Mouse (Mus musculus): ENCODE results near the gene Itpripl2. TPM values are rescaled to one million over a fixed set of nuclear protein-coding genes. Genes with fewer than 3 reads are reported as not detected.

The Itpripl2 gene
- polyA plus RNA-seq, 1 experiment from 2014 or later, result 2.5 TPM

DNA sequence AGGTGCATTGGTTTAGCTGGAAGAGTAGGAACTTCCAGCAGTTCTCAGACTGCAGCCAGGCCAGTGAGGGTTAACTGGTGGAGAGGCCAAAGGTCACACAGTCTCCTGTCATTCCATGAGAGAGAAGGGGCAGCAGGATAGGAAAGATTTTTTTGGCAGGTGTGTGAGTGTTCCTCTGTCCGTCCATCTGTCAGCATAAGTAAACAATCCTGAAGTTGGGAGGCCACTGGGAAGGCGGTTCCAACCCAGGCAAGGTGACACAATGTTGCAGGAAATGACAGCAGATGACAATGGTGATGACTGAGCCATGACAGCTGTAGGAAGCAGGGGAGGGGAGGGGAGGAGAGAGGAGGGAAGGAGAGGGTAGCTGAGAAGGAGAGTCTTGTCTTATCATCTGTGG lies 38.8 kb downstream of the Itpripl2 start:
- Histone ChIP-seq H3K27ac (replicated peaks in 1 of 2; ENCODE audit: control insufficient read depth in 1 of 2, insufficient read depth in 1 of 2, low read depth in 2 of 2, low read length in 2 of 2) (no peak overlapping the region), H3K4me3 (ENCODE audit: control insufficient read depth in 1 of 2, insufficient read depth in 1 of 2, low read depth in 1 of 2, low read length in 2 of 2) (no peak overlapping the region), H3K9me3 (ENCODE audit: control insufficient read depth, low read length) (no peaks in the 10 kb centered on the region), H3K4me2 (ENCODE audit: low read length) (no peak overlapping the region), H3K4me1 (ENCODE audit: control insufficient read depth in 2 of 2, insufficient read depth in 2 of 2, low read length in 2 of 2) (peaks cover 5 to 6% of the 10 kb centered on the region in 2 experiments; a peak in 2 of 4 replicates), H3K27me3 (ENCODE audit: control insufficient read depth, insufficient read depth, low read length) (peaks cover 9% of the 10 kb centered on the region), H3K9ac (ENCODE audit: low read length) (no peak overlapping the region), H3K36me3 (ENCODE audit: control insufficient read depth, insufficient read depth, low read length) (no peaks in the 10 kb centered on the region)
- 20% methylated on average over 2 of the region's 2 CpGs for WGBS
- ATAC-seq (ENCODE audit: insufficient number of reproducible peaks, insufficient read depth, low FRiP score, low read depth), result no peak

DNA sequence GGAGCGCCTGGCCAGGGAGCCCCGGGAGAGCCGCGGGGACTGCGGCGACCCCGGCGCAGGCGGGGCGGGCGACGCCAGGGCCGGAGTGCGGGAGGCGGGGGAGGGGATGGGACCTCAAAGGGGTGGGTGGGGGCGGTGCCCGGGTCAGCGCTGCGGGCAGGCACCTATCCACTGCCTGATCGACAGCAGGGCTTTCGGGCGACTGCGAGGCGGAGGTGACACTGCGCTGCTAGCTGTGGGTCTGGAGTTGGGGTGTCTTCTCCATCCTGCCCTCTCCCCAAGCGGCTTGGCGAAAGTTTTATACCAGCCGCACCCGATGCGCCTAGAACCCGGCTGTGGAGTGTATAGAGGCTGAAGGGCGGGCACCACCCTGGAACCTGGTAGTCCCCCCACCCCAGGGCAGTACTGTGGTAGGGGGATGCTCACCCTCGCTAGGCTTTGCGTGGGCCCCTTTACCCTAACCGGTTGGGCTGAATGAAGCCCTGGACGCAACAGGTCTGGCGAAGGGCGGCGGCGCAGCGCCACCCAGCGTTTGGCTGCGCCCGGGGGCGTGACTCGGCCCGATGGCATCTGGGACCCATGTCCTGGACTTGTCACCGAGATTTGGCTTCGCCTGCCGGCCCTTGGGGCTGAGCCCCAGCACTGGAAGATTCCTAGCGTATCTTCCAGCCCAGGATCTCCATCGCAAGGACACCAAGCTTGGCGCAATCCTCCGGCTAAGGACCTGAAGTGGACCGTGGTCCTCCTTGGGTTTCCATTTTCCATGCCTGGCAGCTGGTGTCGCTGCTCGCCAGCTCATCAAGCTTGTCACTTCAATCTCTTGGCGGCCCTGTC lies 43.4 kb downstream of the Itpripl2 start, which contains the start of gene Syt17:
Syt17 (minus strand) TSS at position 89 of the 834 bp plus-strand sequence.
- peak within 1 kb of the TSS; percentile 51 to 62 for H3K4me3 ChIP-seq (ENCODE audit: control insufficient read depth in 1 of 2, insufficient read depth in 1 of 2, low read depth in 1 of 2, low read length in 2 of 2)
- peaks cover 11 to 17% of the 10 kb centered on the region in 2 experiments for H3K4me1 ChIP-seq (ENCODE audit: control insufficient read depth in 2 of 2, insufficient read depth in 2 of 2, low read length in 2 of 2)
- no peaks in the 10 kb centered on the region for H3K9me3 ChIP-seq (ENCODE audit: control insufficient read depth, low read length)
- no peak within 1 kb of the TSS for H3K27ac ChIP-seq (replicated peaks in 1 of 2; ENCODE audit: control insufficient read depth in 1 of 2, insufficient read depth in 1 of 2, low read depth in 2 of 2, low read length in 2 of 2)
- WGBS, result under 1% methylated on average over 55 of the region's 58 CpGs
- peak; percentile 28; the same call in 1 of the 2 replicates for ATAC-seq (ENCODE audit: insufficient number of reproducible peaks, insufficient read depth, low FRiP score, low read depth)
- H3K36me3 ChIP-seq (ENCODE audit: control insufficient read depth, insufficient read depth, low read length), result no peaks in the 10 kb centered on the region
- peaks cover 46% of the 10 kb centered on the region for H3K27me3 ChIP-seq (ENCODE audit: control insufficient read depth, insufficient read depth, low read length)
- H3K4me2 ChIP-seq (ENCODE audit: low read length), result peak within 1 kb of the TSS; percentile 98
- peak within 1 kb of the TSS; percentile 63 for H3K9ac ChIP-seq (ENCODE audit: low read length)

DNA sequence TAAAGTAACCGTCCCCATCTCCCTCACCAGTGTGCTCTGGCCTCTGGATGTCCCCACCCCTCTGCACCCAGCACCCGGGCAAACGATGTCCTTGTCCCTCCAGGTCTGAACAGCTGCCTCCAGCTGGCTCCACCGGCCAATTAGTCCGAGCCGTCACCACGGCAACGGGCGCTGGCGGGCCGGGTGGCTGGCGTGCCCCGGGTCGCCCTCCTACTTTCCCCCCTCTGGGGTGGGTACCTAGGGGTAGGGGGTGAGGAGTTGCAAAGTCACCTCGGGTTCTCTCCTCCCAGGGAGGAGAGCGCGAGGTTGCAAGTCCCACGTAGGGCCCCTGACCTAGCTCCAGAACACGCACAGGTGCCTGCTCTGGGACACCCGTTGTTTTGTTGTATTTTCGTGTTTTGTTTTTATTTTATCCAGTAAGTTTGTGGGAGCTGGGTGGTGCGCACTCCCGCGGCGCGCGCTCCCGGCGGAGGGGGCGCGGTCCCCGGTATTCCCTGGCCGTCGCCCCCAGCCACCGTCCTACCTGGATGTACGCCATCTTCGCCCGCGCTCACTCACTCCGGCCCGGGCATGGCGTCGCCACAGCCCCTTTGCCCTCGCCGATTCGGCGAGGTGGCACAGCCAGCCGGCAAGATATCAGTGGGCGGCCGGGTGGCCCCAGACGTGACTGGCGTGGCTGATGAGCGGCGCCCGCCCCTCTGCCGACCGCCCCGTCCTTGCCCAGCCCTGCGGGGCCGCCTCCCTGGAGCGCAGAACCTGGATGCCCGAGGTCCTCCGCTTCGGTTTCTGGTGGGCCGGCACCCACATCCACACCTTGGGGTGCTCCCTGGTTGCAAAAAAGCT lies 44.3 kb downstream of the Itpripl2 start:
- peak overlapping the region; percentile 51 to 62 for H3K4me3 ChIP-seq (ENCODE audit: control insufficient read depth in 1 of 2, insufficient read depth in 1 of 2, low read depth in 1 of 2, low read length in 2 of 2)
- H3K27ac ChIP-seq (replicated peaks in 1 of 2; ENCODE audit: control insufficient read depth in 1 of 2, insufficient read depth in 1 of 2, low read depth in 2 of 2, low read length in 2 of 2), result no peak overlapping the region

DNA sequence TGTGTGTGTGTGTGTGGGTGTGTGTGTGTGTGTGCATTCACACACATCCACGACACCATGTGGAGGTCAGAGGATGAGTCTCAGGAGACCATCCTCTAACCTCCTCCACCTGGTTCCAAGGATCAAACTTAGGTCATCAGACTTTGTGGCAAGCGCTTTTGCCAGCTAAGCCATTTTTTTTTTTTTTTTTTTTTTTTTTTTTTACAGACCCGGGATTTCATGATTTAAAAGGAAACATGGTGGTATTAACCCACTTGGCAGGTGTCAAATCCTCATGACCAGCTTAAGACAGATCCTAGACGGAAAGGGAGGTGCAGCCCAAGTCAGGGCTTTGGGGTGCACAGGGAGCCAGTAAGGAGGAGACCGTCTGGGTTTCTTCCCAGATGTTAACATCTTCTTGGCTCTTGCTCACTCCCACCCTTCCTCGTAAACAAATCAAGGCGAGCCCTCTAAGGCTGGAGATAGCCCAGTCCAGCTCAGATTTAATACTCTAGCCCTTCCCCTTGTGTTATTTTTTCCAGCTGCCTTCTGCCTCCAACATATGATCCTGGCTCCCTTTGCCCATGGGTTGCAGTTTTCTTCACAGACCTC lies 47.8 kb downstream of the Itpripl2 start:
- Histone ChIP-seq H3K36me3 (ENCODE audit: control insufficient read depth, insufficient read depth, low read length) (no peaks in the 10 kb centered on the region), H3K9ac (ENCODE audit: low read length) (no peak overlapping the region), H3K9me3 (ENCODE audit: control insufficient read depth, low read length) (no peaks in the 10 kb centered on the region), H3K4me1 (ENCODE audit: control insufficient read depth in 2 of 2, insufficient read depth in 2 of 2, low read length in 2 of 2) (peaks cover 10 to 17% of the 10 kb centered on the region in 2 experiments), H3K4me2 (ENCODE audit: low read length) (no peak overlapping the region), H3K27ac (replicated peaks in 1 of 2; ENCODE audit: control insufficient read depth in 1 of 2, insufficient read depth in 1 of 2, low read depth in 2 of 2, low read length in 2 of 2) (no peak overlapping the region), H3K27me3 (ENCODE audit: control insufficient read depth, insufficient read depth, low read length) (peaks cover 44% of the 10 kb centered on the region), H3K4me3 (ENCODE audit: control insufficient read depth in 1 of 2, insufficient read depth in 1 of 2, low read depth in 1 of 2, low read length in 2 of 2) (no peak overlapping the region)
- ATAC-seq (ENCODE audit: insufficient number of reproducible peaks, insufficient read depth, low FRiP score, low read depth), result no peak
- 50% methylated on average over 7 of the region's 7 CpGs for WGBS

More for the DNA sequence above, 44.3 kb downstream of the Itpripl2 start:
- Histone ChIP-seq H3K9ac (ENCODE audit: low read length) (peak overlapping the region; percentile 63), H3K9me3 (ENCODE audit: control insufficient read depth, low read length) (no peaks in the 10 kb centered on the region), H3K36me3 (ENCODE audit: control insufficient read depth, insufficient read depth, low read length) (no peaks in the 10 kb centered on the region), H3K27me3 (ENCODE audit: control insufficient read depth, insufficient read depth, low read length) (peaks cover 48% of the 10 kb centered on the region), H3K4me2 (ENCODE audit: low read length) (peak overlapping the region; percentile 98), H3K4me1 (ENCODE audit: control insufficient read depth in 2 of 2, insufficient read depth in 2 of 2, low read length in 2 of 2) (peaks cover 10 to 17% of the 10 kb centered on the region in 2 experiments)
- 0 out of 2 replicates have a peak, but pooled peaks have one; percentile 26 for ATAC-seq (ENCODE audit: insufficient number of reproducible peaks, insufficient read depth, low FRiP score, low read depth)
- under 1% methylated on average over 64 of the region's 65 CpGs for WGBS

DNA sequence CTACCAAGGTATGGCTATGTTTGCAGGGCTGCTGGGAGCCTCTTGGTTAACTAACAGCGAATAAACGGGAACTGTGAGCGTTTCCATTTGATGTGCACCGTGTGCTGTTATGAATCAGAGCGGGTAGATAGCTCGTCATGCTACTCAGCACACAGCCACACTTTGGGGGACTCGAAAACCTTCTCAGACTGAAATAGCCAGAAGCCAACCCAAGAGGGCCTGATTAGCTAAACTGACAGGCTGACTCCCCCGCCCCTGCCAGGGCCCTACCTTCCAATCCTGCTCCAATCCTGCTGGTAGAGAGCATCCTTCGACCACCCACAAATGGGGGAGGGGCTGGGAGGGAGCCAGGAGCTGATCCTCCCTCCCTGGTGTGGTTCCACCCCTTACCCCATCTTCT lies 48.4 kb downstream of the Itpripl2 start:
- no peak for ATAC-seq (ENCODE audit: insufficient number of reproducible peaks, insufficient read depth, low FRiP score, low read depth)
- no peaks in the 10 kb centered on the region for H3K36me3 ChIP-seq (ENCODE audit: control insufficient read depth, insufficient read depth, low read length)
- H3K27ac ChIP-seq (replicated peaks in 1 of 2; ENCODE audit: control insufficient read depth in 1 of 2, insufficient read depth in 1 of 2, low read depth in 2 of 2, low read length in 2 of 2), result no peak overlapping the region
- no peak overlapping the region for H3K9ac ChIP-seq (ENCODE audit: low read length)
- H3K9me3 ChIP-seq (ENCODE audit: control insufficient read depth, low read length), result no peaks in the 10 kb centered on the region
- H3K27me3 ChIP-seq (ENCODE audit: control insufficient read depth, insufficient read depth, low read length), result peaks cover 43% of the 10 kb centered on the region
- H3K4me2 ChIP-seq (ENCODE audit: low read length), result peak overlapping the region; percentile 35; the same call in 1 of the 2 replicates
- H3K4me1 ChIP-seq (ENCODE audit: control insufficient read depth in 2 of 2, insufficient read depth in 2 of 2, low read length in 2 of 2), result peaks cover 10 to 17% of the 10 kb centered on the region in 2 experiments
- WGBS, result 5% methylated on average over 9 of the region's 9 CpGs
- no peak overlapping the region for H3K4me3 ChIP-seq (ENCODE audit: control insufficient read depth in 1 of 2, insufficient read depth in 1 of 2, low read depth in 1 of 2, low read length in 2 of 2)

DNA sequence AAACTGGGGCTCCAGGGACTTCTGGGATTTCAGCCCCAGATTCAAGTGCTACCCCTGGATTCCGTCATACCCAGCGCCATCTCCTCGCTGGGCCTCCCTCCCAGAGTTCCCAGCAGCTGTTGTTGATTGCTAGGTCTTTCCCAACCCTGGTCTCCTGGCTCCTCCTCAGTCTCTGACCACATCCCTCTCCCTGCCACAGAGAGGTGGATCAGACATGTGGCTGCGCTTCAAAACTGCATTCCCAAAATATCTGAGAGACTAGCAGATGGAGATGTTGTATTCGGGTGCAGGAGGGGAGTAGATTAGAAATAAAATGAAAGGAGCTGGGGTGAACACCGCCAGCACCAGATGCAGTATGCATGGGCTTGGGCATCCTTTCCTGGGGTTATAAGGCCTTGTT lies 50.2 kb downstream of the Itpripl2 start:
- Histone ChIP-seq H3K9ac (ENCODE audit: low read length) (no peak overlapping the region), H3K36me3 (ENCODE audit: control insufficient read depth, insufficient read depth, low read length) (no peaks in the 10 kb centered on the region), H3K4me2 (ENCODE audit: low read length) (no peak overlapping the region), H3K9me3 (ENCODE audit: control insufficient read depth, low read length) (no peaks in the 10 kb centered on the region), H3K4me1 (ENCODE audit: control insufficient read depth in 2 of 2, insufficient read depth in 2 of 2, low read length in 2 of 2) (peaks cover 0 to 4% of the 10 kb centered on the region in 2 experiments; a peak in 1 of 4 replicates), H3K27me3 (ENCODE audit: control insufficient read depth, insufficient read depth, low read length) (peaks cover 31% of the 10 kb centered on the region), H3K27ac (replicated peaks in 1 of 2; ENCODE audit: control insufficient read depth in 1 of 2, insufficient read depth in 1 of 2, low read depth in 2 of 2, low read length in 2 of 2) (no peak overlapping the region), H3K4me3 (ENCODE audit: control insufficient read depth in 1 of 2, insufficient read depth in 1 of 2, low read depth in 1 of 2, low read length in 2 of 2) (no peak overlapping the region)
- WGBS, result 65% methylated on average over 6 of the region's 6 CpGs
- ATAC-seq (ENCODE audit: insufficient number of reproducible peaks, insufficient read depth, low FRiP score, low read depth), result no peak

DNA sequence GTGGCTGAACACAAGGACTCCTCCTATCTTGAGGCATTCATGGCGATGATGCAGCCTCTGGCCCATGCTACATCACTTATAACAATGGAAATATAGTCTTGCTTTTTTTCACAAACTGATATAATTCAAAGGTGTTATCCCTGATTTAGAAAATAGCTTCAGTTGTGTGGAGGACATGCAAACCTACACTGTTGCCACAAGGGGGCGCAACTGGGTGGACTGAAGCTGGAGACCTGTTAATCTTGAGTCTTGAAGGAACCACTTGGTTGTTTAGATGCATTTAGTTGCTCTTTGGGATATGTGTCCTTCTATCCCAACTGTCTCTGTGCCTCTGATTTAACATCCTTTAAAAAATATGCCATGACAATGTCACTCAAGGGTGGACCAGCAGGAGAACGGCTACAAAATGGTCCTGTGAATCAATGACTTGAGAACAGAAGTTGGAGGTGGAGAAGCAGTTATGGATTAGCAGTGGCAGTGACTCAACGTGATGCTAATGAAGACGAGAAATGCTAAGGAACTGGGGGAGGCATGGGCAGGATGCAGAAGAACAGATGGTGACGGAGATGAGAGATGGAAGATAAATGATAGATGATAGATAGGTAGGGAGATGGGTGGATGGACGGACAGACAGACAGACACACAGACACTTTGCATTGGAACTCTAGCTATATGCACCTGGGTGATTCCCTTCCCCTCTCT lies 54.5 kb downstream of the Itpripl2 start:
- Histone ChIP-seq H3K9ac (ENCODE audit: low read length) (no peak overlapping the region), H3K27me3 (ENCODE audit: control insufficient read depth, insufficient read depth, low read length) (peaks cover 4% of the 10 kb centered on the region; the same call in 1 of the 2 replicates), H3K36me3 (ENCODE audit: control insufficient read depth, insufficient read depth, low read length) (no peaks in the 10 kb centered on the region), H3K9me3 (ENCODE audit: control insufficient read depth, low read length) (no peaks in the 10 kb centered on the region), H3K4me2 (ENCODE audit: low read length) (no peak overlapping the region), H3K27ac (replicated peaks in 1 of 2; ENCODE audit: control insufficient read depth in 1 of 2, insufficient read depth in 1 of 2, low read depth in 2 of 2, low read length in 2 of 2) (no peak overlapping the region), H3K4me3 (ENCODE audit: control insufficient read depth in 1 of 2, insufficient read depth in 1 of 2, low read depth in 1 of 2, low read length in 2 of 2) (no peak overlapping the region), H3K4me1 (ENCODE audit: control insufficient read depth in 2 of 2, insufficient read depth in 2 of 2, low read length in 2 of 2) (no peaks in the 10 kb centered on the region)
- 56% methylated on average over 7 of the region's 7 CpGs for WGBS
- no peak for ATAC-seq (ENCODE audit: insufficient number of reproducible peaks, insufficient read depth, low FRiP score, low read depth)
